Mouse (Mus musculus) CD4-positive, CD25-positive, alpha-beta regulatory T cell, adult 4 months (primary cell): ENCODE results near the gene Taar7e. TPM values are rescaled to one million over a fixed set of nuclear protein-coding genes. Genes with fewer than 3 reads are reported as not detected.
"Not testable (repeated sequence)": the region's sequence is repeated elsewhere in the genome, so short reads cannot be mapped to it uniquely, and the experiment has no call there.

ENCODE experiments used
- ATAC-seq: one replicate; pipeline ENCODE4 v1.8.0; 2017
- polyA plus RNA-seq, 2 experiments: library from polyadenylated mRNA; unstranded; fragments of 100-300 nt; shearing (Covaris generic); gene quantifications; one replicate each; pipeline ENCODE4 v1.2.1; 2017

Taar7e gene
- polyA plus RNA-seq, result under 1 TPM in 1 of 2 experiments, not detected in 1; 0.30 TPM

DNA sequence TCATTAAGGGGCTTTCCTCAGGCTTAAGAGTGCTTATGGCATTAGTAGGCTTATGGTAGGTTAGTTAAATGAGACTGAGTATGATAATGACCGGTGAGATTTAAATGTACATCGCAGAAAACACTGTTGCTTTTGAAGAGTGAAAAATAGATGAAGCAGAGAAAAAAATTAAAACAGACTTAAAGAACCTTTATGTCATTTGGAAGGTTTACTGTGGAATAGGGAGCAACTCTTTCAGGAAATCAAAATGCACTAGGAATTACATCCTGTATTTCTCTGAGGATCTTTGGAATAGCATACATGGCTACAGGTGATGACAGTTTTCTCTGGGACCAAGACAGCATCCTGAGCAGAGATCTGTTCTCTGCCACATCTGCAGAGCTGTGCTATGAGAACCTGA, at the start of gene Taar7e:
Gene Taar7e, plus strand, starts transcription at position 301 of the 400 bp plus-strand sequence.
- no peak for ATAC-seq

DNA sequence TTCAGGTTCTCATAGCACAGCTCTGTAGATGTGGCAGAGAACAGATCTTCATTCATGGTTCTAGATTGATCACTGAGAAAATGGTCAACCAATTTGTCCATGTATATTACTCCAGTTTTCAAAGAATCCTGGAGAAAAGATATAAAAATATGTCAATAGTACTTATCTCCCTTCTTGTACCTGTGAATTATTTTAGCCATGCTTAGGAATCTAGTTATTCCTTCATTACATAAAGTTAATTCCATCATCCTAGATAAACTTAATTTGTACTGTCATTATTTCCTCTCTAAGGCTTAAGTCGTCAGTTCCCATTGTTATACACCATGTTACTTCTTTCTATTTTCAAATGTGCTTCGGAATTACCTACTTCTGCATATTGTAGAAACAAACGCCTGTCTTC, 44.0 kb upstream of the Taar7e start, which contains the start of gene Taar7a:
Gene Taar7a, minus strand, starts transcription at position 101 of the 400 bp plus-strand sequence.
- no peak for ATAC-seq

GRCm38 (mm10) chr10:23999639-24000038, 37.8 kb upstream of the Taar7e start, which contains the start of gene Taar7b:
Gene Taar7b (plus strand): TSS chr10:23999939.
- ATAC-seq, result no peak

GRCm38 (mm10) chr10:24006442-24006841, 31.0 kb upstream of the Taar7e start:
- no peak for ATAC-seq

DNA sequence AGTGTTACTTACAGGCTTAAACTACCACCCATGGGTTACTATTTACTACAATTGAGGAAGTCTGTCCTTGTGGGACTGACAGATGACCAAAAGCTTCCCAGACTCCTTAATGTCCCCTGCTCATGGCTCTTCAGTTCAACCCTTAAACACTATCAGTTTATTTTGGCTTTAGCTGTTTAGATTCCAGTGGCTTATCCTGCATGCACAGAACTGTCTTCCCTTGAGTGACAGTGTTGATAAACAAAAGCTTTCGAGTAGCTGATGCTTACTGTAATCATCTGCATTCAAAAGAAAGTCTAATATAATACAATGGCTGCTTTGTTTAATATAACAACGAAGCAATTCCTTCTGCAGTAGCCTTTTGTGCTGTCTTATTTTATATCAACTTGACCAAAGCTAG, 30.4 kb upstream of the Taar7e start:
- ATAC-seq, result no peak

DNA sequence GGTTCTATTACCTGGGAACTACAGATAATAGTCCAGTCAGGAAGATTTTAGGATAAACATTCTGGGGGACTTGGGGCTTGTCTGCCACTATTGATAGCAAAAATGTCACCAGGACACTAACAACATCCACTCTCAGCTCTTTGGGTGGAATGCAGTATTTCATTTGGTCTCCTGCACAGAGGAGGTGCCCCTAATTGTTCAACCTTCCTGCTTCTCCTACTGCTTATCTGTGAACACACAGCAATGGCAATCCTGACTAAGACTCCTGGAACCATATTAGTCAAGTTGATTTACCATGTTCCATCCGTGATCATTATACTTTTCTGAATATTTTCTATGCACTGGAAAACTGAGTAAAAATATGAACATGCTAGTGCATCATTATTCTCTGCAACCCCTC, 29.3 kb upstream of the Taar7e start:
- no peak for ATAC-seq

- no peak for ATAC-seq
Observed at GRCm38 (mm10) chr10:24026922-24027321, 10.5 kb upstream of the Taar7e start, which contains the start of gene Taar7d. Gene Taar7d (plus strand): TSS chr10:24027222.

DNA sequence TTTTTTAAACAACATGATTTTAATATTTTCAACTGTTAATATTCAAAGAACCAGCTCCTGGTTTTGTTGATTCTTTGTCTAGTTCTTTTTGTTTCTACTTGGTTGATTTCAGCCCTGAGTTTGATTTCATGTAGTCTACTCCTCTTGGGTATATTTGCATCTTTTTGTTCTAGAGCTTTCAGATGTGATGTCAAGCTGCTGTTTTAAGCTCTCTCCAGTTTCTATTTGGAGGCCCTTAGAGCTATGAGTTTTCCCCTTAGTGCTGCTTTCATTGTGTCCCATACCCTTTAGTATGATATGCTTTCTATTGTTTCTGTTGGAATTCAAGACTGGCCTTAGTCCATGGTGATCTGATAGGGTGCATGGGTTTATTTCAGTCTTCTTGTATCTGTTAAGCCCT, 6.1 kb upstream of the Taar7e start:
- ATAC-seq, result no peak

DNA sequence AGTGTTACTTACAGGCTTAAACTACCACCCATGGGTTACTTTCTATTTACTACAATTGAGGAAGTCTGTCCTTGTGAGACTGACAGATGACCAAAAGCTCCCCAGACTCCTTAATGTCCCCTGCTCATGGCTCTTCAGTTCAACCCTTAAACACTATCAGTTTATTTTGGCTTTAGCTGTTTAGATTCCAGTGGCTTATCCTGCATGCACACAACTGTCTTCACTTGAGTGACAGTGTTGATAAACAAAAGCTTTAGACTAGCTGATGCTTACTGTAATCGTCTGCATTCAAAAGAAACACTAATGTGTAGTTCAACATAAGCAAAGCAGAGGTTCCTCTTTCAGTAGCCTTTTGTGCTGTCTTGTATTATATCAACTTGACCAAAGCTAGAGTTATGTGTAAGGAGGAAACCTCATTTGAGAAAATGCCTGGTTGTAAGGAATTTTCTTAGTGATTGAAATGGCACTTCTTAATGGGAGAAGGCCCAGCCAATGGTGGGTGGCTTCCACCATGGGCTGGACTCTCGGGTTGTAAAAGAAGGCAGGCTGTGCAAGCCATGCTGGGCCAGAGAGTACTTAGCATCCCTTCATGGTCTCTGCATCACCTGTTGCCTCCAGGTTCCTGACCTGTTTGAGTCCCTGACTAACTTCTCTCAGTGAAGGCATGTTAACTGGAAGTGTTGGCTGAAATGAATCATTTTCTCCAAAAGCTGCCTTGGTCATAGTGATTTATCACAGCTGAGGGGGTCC, 2.9 kb downstream of the Taar7e start:
- no peak for ATAC-seq

DNA sequence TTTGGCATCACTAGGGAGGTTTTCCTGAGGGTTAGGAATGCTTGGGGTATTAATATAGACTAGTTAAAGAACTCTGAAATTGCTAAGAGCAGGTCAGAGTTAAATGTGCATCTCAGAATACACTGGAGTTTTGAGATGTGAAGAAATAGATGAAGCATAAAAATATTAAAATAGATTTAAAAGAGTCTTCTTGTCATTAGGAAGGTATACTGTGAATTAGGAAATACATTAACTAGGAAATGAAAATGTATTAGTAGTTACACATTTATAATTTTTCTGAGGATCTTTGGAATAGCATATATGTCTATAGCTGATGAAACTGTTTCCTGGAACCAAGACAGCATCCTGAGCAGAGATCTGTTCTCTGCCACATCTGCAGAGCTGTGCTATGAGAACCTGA, 11.8 kb downstream of the Taar7e start, which contains the start of gene Taar7f:
Gene Taar7f, plus strand, starts transcription at position 301 of the 400 bp plus-strand sequence.
- no peak for ATAC-seq

- no peak for ATAC-seq
Observed at GRCm38 (mm10) chr10:24052039-24052438, 14.6 kb downstream of the Taar7e start.

DNA sequence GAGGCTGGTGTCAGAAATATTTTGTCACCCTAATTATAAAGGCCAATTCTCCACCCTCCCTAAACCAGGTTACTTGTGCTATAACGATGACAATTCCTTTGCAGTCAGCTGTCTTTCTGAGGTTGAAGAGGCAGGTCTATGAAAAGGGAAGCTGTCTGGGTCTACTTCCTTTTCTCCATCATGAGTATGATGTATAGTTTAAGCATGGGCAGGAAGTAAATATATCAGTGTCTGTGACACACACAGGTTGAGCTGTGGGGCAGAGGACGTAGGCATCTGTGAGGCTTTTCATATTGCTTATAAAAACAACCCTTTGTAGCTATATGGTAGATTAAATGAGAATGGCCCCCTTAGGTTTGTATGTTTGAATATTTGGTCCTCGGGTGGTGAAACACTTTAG, 21.6 kb downstream of the Taar7e start:
- ATAC-seq, result no peak

DNA sequence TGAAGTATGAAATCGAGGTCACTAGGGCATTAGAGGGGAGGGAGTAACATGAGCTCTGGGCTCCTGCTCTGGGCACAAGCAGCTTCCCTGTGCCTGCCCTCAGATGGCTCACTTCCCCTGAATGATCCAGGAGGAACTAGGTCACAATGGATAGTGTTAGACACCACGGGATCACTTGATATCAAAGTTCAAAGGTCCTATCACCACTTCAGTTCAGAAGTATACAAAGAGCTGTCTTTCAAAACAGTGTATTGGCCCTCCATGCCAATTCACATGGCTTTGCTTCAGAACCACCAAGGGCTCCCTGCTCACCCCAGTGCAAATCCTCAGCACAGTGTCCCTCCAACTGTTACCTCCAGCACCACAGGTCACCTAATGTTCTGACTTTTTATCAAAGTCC, 37.3 kb downstream of the Taar7e start:
- not testable (repeated sequence) for ATAC-seq

DNA sequence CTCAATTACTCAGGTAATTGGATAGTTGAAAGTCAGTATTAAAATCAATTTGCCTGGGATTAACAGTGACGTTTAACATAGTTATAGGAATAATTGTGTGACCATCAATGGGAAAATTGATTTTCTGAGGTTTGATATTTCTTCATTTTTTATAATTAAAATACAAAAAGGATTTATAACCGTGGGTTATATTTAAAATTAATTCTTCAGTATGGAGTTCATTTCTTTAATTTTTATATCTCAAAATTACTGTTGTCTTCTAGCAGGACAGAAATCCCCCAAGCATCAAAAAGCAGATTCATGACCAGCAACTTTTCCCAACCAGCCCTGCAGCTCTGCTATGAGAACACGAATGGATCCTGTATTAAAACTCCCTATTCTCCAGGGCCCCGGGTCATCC, 38.8 kb downstream of the Taar7e start, which contains the start of gene Taar8a:
Gene Taar8a, plus strand, starts transcription at position 301 of the 400 bp plus-strand sequence.
- not testable (repeated sequence) for ATAC-seq

DNA sequence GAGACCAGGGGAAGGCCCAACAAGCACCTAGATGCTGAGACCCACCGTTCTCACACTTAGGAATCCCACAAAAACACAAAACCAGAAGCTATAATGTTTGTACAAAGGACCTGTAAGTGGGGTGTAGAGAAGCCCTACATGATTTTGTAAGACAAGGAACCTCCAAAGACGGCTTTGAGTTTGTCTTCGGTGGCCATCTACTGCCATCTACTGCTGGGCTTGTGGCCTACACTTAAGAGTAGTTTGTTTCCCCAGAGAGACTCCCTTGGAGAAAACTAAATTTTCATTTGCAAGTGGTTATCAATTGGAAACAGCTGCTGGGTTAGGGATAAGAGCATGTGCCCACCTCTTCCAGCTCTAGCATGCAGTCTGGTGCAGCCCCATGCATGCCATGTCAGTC, 42.8 kb downstream of the Taar7e start:
- ATAC-seq, result no peak

DNA sequence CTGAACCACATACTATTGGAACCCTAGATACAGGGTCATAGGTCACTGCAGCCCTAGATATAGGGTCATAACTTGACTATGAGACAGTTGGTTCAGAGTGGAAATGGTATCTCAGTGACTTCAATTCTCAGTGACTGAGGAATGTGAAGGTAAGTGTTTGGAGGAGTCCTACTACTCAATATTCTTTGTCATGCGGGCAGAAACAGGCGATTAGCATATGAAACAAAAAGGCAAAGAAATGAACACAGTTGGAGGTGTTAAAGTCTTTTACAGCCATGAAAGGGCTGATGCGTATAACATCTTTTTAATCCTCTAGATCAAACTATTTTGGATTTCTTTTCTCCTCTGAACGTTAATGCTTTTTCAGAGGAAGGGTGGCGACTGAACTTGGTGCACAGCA, 48.5 kb downstream of the Taar7e start:
- ATAC-seq, result no peak

DNA sequence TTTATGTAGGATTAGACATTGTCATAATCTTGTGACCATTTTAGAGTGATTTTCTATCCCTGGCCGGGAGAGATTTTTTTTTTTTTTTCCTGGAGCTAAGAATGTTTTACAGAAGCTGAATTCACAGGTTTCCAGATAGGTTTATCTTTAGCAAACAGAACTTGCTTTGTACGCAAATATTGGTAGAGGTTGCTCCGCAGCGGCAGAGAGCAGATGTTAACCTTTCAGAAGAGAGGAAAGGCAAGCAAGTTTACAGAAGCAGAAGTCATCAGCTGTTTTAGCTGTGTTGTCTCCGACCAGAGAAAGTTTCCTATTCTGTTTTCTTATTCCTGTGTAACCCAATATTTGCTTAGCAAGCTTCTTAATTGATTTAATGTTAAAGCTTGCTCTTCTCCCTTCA, 49.1 kb downstream of the Taar7e start:
- no peak for ATAC-seq

DNA sequence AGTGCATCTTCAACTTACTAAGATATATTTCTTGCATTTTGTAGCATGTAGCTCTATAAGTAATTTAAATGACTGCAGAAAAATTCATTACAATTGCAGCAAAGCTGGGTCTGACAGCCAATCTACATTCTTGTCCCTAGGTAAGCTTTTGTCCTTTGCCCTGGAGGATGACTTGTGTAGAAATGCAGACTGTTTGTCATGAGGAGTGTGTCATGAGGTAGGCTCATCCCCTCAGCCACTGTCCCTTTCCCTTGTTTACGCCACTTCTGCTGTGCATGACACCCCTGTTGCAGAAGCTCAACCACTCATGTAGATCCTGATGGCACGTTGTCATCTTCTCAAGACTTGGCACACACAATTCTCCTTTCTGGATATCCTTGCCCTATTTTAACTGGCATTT, 49.8 kb downstream of the Taar7e start:
- no peak for ATAC-seq

Other genes with a start within 250 kb of the Taar7e start
- gene Slc18b1, start 240.6 kb upstream of the Taar7e start, polyA plus RNA-seq, result not detected
- gene Vnn3, start 186.2 kb upstream of the Taar7e start, polyA plus RNA-seq, result under 1 TPM in 1 of 2 experiments, not detected in 1; 0.17 TPM
- gene Vnn1, start 142.9 kb upstream of the Taar7e start, polyA plus RNA-seq, result not detected
- gene Taar1, start 117.3 kb upstream of the Taar7e start, polyA plus RNA-seq, result not detected
- not detected for gene Taar2, start 99.0 kb upstream of the Taar7e start, polyA plus RNA-seq
- not detected for gene Taar3, start 88.1 kb upstream of the Taar7e start, polyA plus RNA-seq
- not detected for gene Taar4, start 77.1 kb upstream of the Taar7e start, polyA plus RNA-seq
- not detected for gene Taar5, start 66.9 kb upstream of the Taar7e start, polyA plus RNA-seq
- gene Taar6, start 52.0 kb upstream of the Taar7e start, polyA plus RNA-seq, result not detected
- not detected for gene Taar7a, start 44.1 kb upstream of the Taar7e start, polyA plus RNA-seq
- gene Taar7b, start 37.7 kb upstream of the Taar7e start, polyA plus RNA-seq, result not detected
- not detected for gene Taar7d, start 10.4 kb upstream of the Taar7e start, polyA plus RNA-seq
- not detected for gene Taar7f, start 11.9 kb downstream of the Taar7e start, polyA plus RNA-seq
- not detected for gene Taar8a, start 38.9 kb downstream of the Taar7e start, polyA plus RNA-seq
- not detected for gene Taar8b, start 54.7 kb downstream of the Taar7e start, polyA plus RNA-seq
- gene Taar8c, start 64.3 kb downstream of the Taar7e start, polyA plus RNA-seq, result not detected
- gene Taar9, start 71.9 kb downstream of the Taar7e start, polyA plus RNA-seq, result not detected
- 10 to 100 TPM; 21.2 to 25.6 TPM for gene Stx7, start 111.7 kb downstream of the Taar7e start, polyA plus RNA-seq
- gene Moxd1, start 185.9 kb downstream of the Taar7e start, polyA plus RNA-seq, result not detected